Mouse (Mus musculus) lung, postnatal 0 days (tissue): Measurements from ENCODE around the gene Grap2. TPM values are rescaled to one million over a fixed set of nuclear protein-coding genes. Genes with fewer than 3 reads are reported as not detected.
A peak's percentile ranks its signal among the peaks of the same experiment; 100 is the strongest.

Experiments
- ATAC-seq: fragments of 200-750 bp; cut with Nextera tagmentation; 2 replicates; pipeline ENCODE4 v1.8.0; 2017; ENCODE audit warnings: moderate library complexity
- DNase-seq: peaks from one replicate; pipeline ENCODE4 v3.0.0-alpha.2; 2016; ENCODE audit warnings: low spot score
- H3K27ac ChIP-seq: fragments of 300-500 bp; sonication (generic); 2 replicates; pipeline ENCODE4 v1.5.1; 2014; ENCODE audit warnings: antibody characterized with exemption, mild to moderate bottlenecking, low read length, mixed read lengths
- H3K27me3 ChIP-seq: fragments of 300-500 bp; sonication (generic); replicated peaks from 2 replicates; pipeline ENCODE4 v1.6.1; 2014; ENCODE audit warnings: low read length, mixed read lengths; ENCODE audit not compliant: insufficient read depth
- H3K36me3 ChIP-seq: fragments of 300-500 bp; sonication (generic); 2 replicates; pipeline ENCODE4 v1.6.1; 2014; ENCODE audit warnings: low read length, mixed read lengths; ENCODE audit not compliant: insufficient read depth
- H3K4me1 ChIP-seq: fragments of 300-500 bp; sonication (generic); 2 replicates; pipeline ENCODE4 v1.6.1; 2014; ENCODE audit warnings: antibody characterized with exemption, low read depth, low read length, mixed read lengths; ENCODE audit not compliant: insufficient read depth
- H3K4me2 ChIP-seq: fragments of 300-500 bp; sonication (generic); replicated peaks from 2 replicates; pipeline ENCODE4 v1.6.1; 2014; ENCODE audit warnings: low read depth, mild to moderate bottlenecking, low read length, moderate library complexity, mixed read lengths
- H3K4me3 ChIP-seq: fragments of 300-500 bp; sonication (generic); 2 replicates; pipeline ENCODE4 v1.5.1; 2014; ENCODE audit warnings: low read depth, low read length
- H3K9ac ChIP-seq: fragments of 300-500 bp; sonication (generic); replicated peaks from 2 replicates; pipeline ENCODE4 v1.6.1; 2014; ENCODE audit warnings: low read depth, mild to moderate bottlenecking
- H3K9me3 ChIP-seq: fragments of 300-500 bp; sonication (generic); 2 replicates; pipeline ENCODE4 v1.6.1; 2016; ENCODE audit warnings: low read length, mixed read lengths
- CTCF ChIP-seq: IDR thresholded peaks from 2 replicates; pipeline ENCODE4 v1.5.1; 2016; ENCODE audit warnings: antibody characterized with exemption, mild to moderate bottlenecking
- EP300 ChIP-seq: IDR thresholded peaks from 2 replicates; pipeline ENCODE4 v1.6.1; 2016; ENCODE audit warnings: antibody characterized with exemption, mild to moderate bottlenecking, control low read depth
- WGBS: fragments of 180-500 bp; shearing (Covaris S2); extraction: QIAGEN DNeasy Blood & Tissue Kit; methylation state at CpG from one replicate; pipeline ENCODE4 v1.1.7; 2014; 5-methylcytosine and 5-hydroxymethylcytosine counted together
- polyA plus RNA-seq: library from polyadenylated mRNA; unstranded; fragments of >200 nt; fragmentation: Nextera tagmentation; extraction: Ambion mirVana; gene quantifications from 2 replicates; pipeline ENCODE4 v1.2.1, GENCODE M21; 2015

Gene Grap2
- polyA plus RNA-seq, 1 experiment from 2014 or later, result 1.9 TPM

GRCm38 (mm10) chr15:80565106-80565665 is 7.2 kb upstream of the Grap2 start, which contains the start of gene Enthd1:
Enthd1 (minus strand) TSS chr15:80565156.
- H3K9ac ChIP-seq, result no peak within 1 kb of the TSS
- H3K9me3 ChIP-seq, result no peaks in the 10 kb centered on the region
- no peaks in the 10 kb centered on the region for H3K27me3 ChIP-seq
- no peaks in the 10 kb centered on the region for H3K36me3 ChIP-seq
- no peak for DNase-seq
- WGBS, result 83% methylated on average over 19 of the region's 19 CpGs
- no peaks in the 10 kb centered on the region for H3K4me1 ChIP-seq
- no peak within 1 kb of the TSS for H3K27ac ChIP-seq
- no peak for TF ChIP-seq EP300
- no peak within 1 kb of the TSS for H3K4me2 ChIP-seq
- ATAC-seq, result no peak
- H3K4me3 ChIP-seq, result no peak within 1 kb of the TSS

- Histone ChIP-seq H3K36me3 (no peaks in the 10 kb centered on the region), H3K4me2 (no peak overlapping the region), H3K27ac (no peak overlapping the region), H3K4me1 (no peaks in the 10 kb centered on the region), H3K9me3 (no peaks in the 10 kb centered on the region), H3K4me3 (no peak overlapping the region), H3K27me3 (no peaks in the 10 kb centered on the region), H3K9ac (no peak overlapping the region)
- DNase-seq (no peak), ATAC-seq (no peak)
- WGBS, result 86% methylated on average over 6 of the region's 6 CpGs
- no peak for TF ChIP-seq EP300
- TF ChIP-seq CTCF, result no peak
Observed at GRCm38 (mm10) chr15:80566696-80567095, 5.7 kb upstream of the Grap2 start.

GRCm38 (mm10) chr15:80567139-80567538 is 5.3 kb upstream of the Grap2 start:
- 74% methylated on average over 3 of the region's 3 CpGs for WGBS
- no peak overlapping the region for H3K27ac ChIP-seq

GRCm38 (mm10) chr15:80567731-80568130 is 4.7 kb upstream of the Grap2 start:
- H3K27ac ChIP-seq, result no peak overlapping the region
- no peak overlapping the region for H3K4me3 ChIP-seq
- ATAC-seq (no peak), DNase-seq (no peak)
- no peaks in the 10 kb centered on the region for H3K27me3 ChIP-seq
- no peaks in the 10 kb centered on the region for H3K36me3 ChIP-seq
- no peaks in the 10 kb centered on the region for H3K9me3 ChIP-seq
- H3K9ac ChIP-seq, result no peak overlapping the region
- H3K4me2 ChIP-seq, result no peak overlapping the region
- H3K4me1 ChIP-seq, result no peaks in the 10 kb centered on the region
- TF ChIP-seq EP300 (no peak), CTCF (no peak)
- 33% methylated on average over 4 of the region's 4 CpGs for WGBS

More at GRCm38 (mm10) chr15:80567139-80567538, 5.3 kb upstream of the Grap2 start:
- Histone ChIP-seq H3K9ac (no peak overlapping the region), H3K36me3 (no peaks in the 10 kb centered on the region), H3K4me1 (no peaks in the 10 kb centered on the region), H3K9me3 (no peaks in the 10 kb centered on the region), H3K4me3 (no peak overlapping the region), H3K4me2 (no peak overlapping the region), H3K27me3 (no peaks in the 10 kb centered on the region)
- ATAC-seq (no peak), DNase-seq (no peak)
- TF ChIP-seq CTCF (no peak), EP300 (no peak)

- Histone ChIP-seq H3K27ac (no peak overlapping the region), H3K4me1 (no peaks in the 10 kb centered on the region), H3K4me3 (no peak overlapping the region), H3K27me3 (no peaks in the 10 kb centered on the region), H3K9me3 (no peaks in the 10 kb centered on the region), H3K36me3 (no peaks in the 10 kb centered on the region), H3K4me2 (no peak overlapping the region), H3K9ac (no peak overlapping the region)
- 47% methylated on average over 7 of the region's 7 CpGs for WGBS
- peak; percentile 21 for DNase-seq
- peak; percentile 56 for ATAC-seq
- no peak for TF ChIP-seq CTCF
- TF ChIP-seq EP300, result no peak
Observed at GRCm38 (mm10) chr15:80569205-80569604, 3.2 kb upstream of the Grap2 start.

GRCm38 (mm10) chr15:80570226-80570625 is 2.2 kb upstream of the Grap2 start:
- H3K9ac ChIP-seq, result no peak overlapping the region
- no peaks in the 10 kb centered on the region for H3K4me1 ChIP-seq
- TF ChIP-seq CTCF (no peak), EP300 (no peak)
- WGBS, result 67% methylated on average over 1 of the region's 1 CpGs
- no peaks in the 10 kb centered on the region for H3K36me3 ChIP-seq
- H3K27ac ChIP-seq, result no peak overlapping the region
- H3K4me2 ChIP-seq, result no peak overlapping the region
- DNase-seq (no peak), ATAC-seq (no peak)
- no peaks in the 10 kb centered on the region for H3K27me3 ChIP-seq
- H3K4me3 ChIP-seq, result no peak overlapping the region
- H3K9me3 ChIP-seq, result no peaks in the 10 kb centered on the region

- ATAC-seq (no peak), DNase-seq (no peak)
- 50% methylated on average over 7 of the region's 7 CpGs for WGBS
- Histone ChIP-seq H3K27ac (no peak overlapping the region), H3K9ac (no peak overlapping the region), H3K4me3 (no peak overlapping the region), H3K4me1 (no peaks in the 10 kb centered on the region), H3K27me3 (no peaks in the 10 kb centered on the region), H3K9me3 (no peaks in the 10 kb centered on the region), H3K36me3 (no peaks in the 10 kb centered on the region), H3K4me2 (no peak overlapping the region)
- TF ChIP-seq CTCF (no peak), EP300 (no peak)
Observed at GRCm38 (mm10) chr15:80571611-80572010, 783 bp upstream of the Grap2 start.
